Mouse (Mus musculus): ENCODE measurements at regions not wholly inside any gene's neighbourhood (a gene's known extent, or its start where the extent isn't known, plus 50 kb on each side); places are given as distances from the start of the nearest gene placed in this dataset.

GRCm38 (mm10) chr3:143036108-143036507 is 154.3 kb upstream of the Pkn2 start:
- no peak for TF ChIP-seq CTCF (IDR thresholded peaks at IDR 0.05; ENCODE audit: control insufficient read depth, insufficient read depth, low read length)
- no peak for TF ChIP-seq POLR2A (IDR thresholded peaks at IDR 0.05; ENCODE audit: borderline replicate concordance, control insufficient read depth, low read depth, low read length)
